Mouse (Mus musculus): ENCODE results near the gene Tie1.
"Not testable (repeated sequence)": the region's sequence is repeated elsewhere in the genome, so short reads cannot be mapped to it uniquely, and the experiment has no call there.

The Tie1 gene

DNA sequence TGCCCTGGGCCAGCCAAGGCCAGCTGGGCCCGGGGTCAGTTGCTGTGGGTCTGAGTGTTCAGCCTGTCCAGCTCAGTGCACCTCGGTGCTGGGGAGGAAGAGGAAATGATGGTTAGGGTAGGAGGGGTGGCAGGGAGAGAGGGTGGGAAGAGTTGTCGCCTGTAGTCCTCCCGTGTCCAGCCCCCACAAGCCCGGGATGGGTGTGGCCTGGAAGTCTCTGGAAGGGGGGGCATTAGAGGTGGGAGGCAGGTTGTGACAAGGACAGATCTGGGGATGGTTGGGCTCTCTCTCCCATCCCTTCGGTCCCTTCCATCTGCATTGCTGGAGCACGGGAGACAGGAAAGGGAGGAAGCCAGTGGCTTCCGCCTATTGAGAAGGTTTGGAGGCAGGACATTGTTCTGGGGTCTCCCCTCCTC, at the start of gene Tie1:
Tie1 (minus strand) TSS at position 345 of the 416 bp plus-strand sequence.
- peak; percentile 86 for DNase-seq (ENCODE audit: low read depth)

- no peak for DNase-seq (ENCODE audit: low read depth)
Measured at GRCm38 (mm10) chr4:118537801-118538200, 47.9 kb upstream of the Tie1 start.

DNA sequence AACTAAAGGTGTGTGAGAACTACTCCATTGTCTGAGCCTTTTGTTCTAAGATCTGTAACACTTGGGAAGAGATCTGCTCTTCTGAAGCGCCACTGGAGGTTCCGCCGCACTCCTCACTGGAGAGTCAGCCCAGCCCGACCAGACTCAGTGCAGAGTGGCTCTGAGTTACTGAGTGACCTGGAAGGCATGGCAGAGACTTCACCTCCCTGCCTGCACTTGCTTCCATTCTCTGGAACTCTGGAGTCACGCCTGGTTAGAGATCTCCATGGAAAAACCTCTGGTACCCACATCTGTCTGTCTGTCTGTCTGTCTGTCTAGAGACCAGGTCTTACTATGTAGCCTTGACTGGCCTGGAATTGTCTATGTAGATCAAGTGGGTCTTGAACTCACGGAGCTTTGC, 45.7 kb upstream of the Tie1 start:
- DNase-seq (ENCODE audit: low read depth), result no peak

GRCm38 (mm10) chr4:118533605-118534004, 43.7 kb upstream of the Tie1 start:
- DNase-seq (ENCODE audit: low read depth), result peak; percentile 16

GRCm38 (mm10) chr4:118533156-118533555, 43.3 kb upstream of the Tie1 start:
- DNase-seq (ENCODE audit: low read depth), result no peak

DNA sequence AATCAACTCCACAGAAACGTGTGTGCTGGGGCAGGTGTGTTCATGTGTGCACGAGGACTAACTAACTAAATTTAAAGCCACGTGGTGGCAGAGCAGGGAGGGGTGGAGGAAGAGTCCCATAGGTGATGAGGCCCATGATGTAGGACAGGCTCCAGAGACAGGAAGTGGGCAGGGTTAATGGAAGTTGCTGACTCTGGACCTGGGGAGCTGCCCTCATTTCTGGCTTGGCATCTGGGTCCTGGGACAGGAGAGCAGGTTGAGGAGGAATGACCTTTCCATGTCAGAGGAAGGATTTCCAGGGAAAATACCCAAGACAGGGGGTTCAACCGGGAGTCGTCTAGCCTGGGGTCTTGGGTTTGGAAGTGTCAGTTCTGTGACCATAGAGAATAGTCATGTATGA, 42.8 kb upstream of the Tie1 start:
- DNase-seq (ENCODE audit: low read depth), result no peak

DNA sequence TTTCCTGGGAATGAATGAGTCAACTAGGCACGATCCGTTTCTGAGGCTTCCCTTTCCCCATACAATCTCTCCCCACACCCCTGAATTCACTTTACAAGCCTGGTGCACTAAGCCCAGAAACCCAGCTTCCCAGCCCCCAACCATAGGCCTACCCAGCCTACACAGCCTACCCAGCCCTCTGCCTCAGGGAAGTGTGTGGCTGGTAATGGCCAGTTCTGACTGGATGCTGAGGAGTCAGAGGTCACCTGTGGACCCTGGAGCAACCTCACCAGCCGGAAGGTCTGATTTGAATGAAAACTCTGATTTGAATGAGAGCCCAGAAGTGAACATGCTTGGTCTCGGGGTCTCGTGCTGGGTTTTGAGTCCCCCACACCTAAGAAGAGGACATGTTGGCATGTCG, 37.9 kb upstream of the Tie1 start:
- DNase-seq (ENCODE audit: low read depth), result no peak

GRCm38 (mm10) chr4:118527335-118527681, 37.4 kb upstream of the Tie1 start:
- no peak for DNase-seq (ENCODE audit: low read depth)

- DNase-seq (ENCODE audit: low read depth), result no peak
Measured at GRCm38 (mm10) chr4:118526408-118527334, 36.8 kb upstream of the Tie1 start, which contains the start of gene 2610528J11Rik. Gene 2610528J11Rik (plus strand): TSS chr4:118526999.

DNA sequence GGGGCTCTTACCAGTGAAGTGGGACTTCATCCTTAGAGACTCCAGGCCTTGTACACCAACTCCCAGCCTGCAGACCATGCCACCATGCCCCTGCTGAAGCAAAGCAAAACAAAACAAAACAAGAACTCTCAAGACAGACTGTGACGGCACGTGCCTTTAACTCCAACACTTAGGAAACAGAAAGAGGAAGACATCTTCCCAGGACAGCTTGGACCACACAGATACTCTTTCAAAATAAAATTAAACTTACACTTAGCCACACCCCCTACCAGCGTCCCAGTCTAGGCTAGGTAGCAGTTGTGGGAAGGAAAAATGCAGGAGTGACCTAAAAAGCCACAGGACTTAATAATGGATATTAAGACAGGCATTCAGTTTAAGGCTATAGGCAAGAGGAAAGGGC, 35.9 kb upstream of the Tie1 start:
- DNase-seq (ENCODE audit: low read depth), result no peak

- no peak for DNase-seq (ENCODE audit: low read depth)
Measured at GRCm38 (mm10) chr4:118523976-118524375, 34.1 kb upstream of the Tie1 start.

DNA sequence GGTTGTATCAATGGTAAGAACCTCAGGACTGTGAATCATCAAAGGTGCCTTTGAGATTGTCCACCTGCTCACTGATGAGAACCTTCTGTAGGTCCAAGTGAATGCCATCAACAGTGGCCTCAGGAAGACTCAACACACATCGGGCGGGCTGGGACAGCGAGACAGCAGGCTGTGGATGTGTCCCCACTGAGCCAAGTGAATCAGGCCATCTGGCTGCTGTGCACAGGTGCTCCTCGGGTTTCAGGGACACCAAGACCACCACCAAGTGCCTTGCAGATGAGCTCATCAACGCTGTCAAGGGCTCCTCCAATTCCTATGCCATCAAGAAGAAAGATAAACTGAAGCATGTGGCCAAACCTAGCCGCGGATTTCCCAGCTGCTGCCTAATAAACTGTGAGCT, 32.4 kb upstream of the Tie1 start:
- DNase-seq (ENCODE audit: low read depth), result no peak

GRCm38 (mm10) chr4:118518208-118518607, 28.3 kb upstream of the Tie1 start:
- no peak for DNase-seq (ENCODE audit: low read depth)

GRCm38 (mm10) chr4:118517497-118518146, 27.8 kb upstream of the Tie1 start:
- DNase-seq (ENCODE audit: low read depth), result no peak

GRCm38 (mm10) chr4:118516699-118517496, 27.0 kb upstream of the Tie1 start:
- DNase-seq (ENCODE audit: low read depth), result peak; percentile 13

DNA sequence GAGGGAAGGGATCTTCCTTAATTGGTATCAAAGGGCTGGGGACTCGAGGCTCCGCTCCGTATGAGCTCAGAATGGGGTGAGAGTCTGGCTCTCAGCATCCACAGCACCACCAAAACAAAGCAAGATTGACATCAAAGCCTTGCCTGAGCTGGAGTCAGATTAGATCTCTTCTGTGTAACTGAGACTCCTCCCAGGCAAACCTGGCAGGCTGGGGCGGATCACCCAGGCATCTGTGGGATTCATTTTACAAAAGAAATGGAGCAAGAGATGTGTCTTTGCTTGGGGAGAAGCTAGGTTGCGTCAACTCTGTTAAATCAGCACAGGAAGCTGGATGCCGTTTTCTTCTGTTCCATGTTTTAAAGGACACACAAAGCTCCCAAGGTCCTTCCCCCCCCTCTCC, 19.2 kb upstream of the Tie1 start:
- no peak for DNase-seq (ENCODE audit: low read depth)

DNA sequence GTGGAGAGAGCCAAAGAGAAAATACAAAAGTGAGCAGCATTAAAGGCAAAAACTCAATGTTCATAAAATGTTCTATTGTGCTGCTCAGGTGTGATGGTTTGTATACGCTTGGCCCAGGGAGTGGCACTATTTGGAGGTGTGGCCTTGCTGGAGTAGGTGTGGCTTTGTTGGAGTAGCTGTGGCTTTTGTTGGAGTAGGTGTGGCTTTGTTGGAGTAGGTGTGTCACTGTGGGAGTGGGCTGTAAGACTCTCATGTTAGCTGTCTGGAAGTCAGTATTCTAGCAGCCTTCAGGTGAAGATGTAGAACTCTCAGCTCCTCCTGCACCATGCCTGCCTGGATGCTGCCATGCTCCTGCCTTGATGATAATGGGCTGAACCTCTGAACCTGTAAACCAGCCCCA, 17.3 kb upstream of the Tie1 start:
- not testable (repeated sequence) for DNase-seq (ENCODE audit: low read depth)

DNA sequence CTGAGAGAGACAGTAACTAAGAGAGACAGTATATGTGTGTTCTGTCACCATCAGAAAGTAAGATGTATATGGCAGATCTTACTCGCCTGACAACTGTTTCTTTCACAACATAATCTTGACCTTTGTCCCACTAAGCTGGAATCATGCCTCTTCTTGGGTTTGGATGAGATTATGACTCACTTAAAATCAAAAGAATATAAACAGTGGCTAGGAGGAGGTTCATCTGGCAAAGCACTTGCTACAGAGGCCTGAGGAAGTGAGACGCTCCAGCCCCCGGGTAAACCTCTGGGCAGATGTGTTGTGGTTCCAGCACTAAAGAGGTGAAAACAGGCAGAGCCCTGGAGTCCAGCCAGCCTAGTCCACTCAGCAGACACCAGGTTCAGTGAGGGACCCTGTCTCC, 15.7 kb upstream of the Tie1 start:
- DNase-seq (ENCODE audit: low read depth), result peak; percentile 63

DNA sequence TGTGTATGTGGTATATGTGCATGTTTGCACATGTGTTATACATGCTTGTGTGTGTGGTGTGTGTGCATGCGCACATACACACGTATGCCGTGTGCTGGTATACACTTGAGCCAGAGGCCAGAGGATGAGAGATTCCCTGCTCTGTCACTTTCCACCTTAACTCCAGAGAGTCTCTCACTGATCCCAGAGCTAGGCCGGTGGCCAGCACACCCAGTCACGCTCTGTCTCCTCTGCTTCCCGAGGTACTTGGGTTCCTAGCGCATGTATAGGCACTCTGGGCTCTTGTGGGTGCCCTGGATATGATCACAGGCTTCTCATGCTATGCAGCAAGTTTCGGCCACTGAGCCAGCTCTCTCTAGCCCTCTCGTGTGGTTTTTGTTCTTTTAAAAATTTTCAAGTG, 10.9 kb upstream of the Tie1 start:
- no peak for DNase-seq (ENCODE audit: low read depth)

DNA sequence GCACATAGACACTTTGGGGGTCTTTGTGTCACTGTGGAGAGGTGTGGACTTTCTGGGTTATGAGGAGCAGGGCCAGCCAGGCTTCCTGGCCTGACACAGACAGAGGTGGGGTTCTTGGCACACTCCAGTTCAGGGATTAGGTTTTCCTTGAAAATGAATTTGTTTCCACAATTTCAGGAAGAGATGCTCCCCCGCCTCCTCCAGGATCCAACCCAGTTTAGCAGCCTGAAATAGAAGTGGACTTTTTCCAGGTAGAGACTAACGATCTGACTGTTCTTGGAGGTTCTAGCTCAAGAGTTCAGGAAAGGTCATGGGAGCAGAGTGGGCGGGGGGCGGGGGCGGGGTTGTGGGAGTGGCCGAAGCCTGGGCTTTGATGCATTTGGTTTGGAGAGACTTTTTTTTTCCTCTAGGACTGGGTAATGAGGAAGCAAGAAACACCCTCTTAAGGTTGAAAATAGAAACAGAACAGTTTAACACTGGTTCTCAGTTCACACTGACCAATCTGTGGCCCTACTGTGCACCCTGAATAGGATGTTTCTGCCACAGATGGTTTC, 10.4 kb upstream of the Tie1 start:
- DNase-seq (ENCODE audit: low read depth), result peak; percentile 63

DNA sequence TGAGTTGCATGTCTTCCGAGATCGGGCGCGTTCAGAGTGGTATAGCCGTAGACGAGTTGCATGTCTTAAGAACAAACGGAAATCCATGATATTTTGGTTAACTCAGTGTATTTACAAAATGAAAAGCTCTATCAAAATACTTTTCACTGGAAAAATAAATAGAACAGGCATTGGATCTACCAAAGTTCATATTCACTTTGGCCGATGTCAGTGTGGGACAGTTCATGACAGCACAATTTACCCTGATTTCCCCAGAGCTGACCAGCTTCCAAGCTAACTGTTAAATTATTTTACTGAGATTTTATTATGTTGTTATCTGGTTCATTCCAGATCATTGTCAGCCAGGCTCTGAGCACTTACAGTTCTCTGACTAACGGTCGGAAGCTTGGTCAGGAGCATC, 600 bp upstream of the Tie1 start:
- no peak for DNase-seq (ENCODE audit: low read depth)

All from 416B (cell line).